Mouse (Mus musculus) right cerebral cortex, adult 18-20 months (tissue): ENCODE results near the gene Ang2.

Experiments
- DNase-seq: peaks from one replicate; pipeline ENCODE4 v3.0.0; 2022; ENCODE audit warnings: mixed read lengths

Gene Ang2

GRCm38 (mm10) chr14:51150206-51150831 is 48.6 kb downstream of the Ang2 start:
- DNase-seq, result no peak

- DNase-seq, result no peak
Measured at GRCm38 (mm10) chr14:51149164-51149563, 49.8 kb downstream of the Ang2 start.

DNA sequence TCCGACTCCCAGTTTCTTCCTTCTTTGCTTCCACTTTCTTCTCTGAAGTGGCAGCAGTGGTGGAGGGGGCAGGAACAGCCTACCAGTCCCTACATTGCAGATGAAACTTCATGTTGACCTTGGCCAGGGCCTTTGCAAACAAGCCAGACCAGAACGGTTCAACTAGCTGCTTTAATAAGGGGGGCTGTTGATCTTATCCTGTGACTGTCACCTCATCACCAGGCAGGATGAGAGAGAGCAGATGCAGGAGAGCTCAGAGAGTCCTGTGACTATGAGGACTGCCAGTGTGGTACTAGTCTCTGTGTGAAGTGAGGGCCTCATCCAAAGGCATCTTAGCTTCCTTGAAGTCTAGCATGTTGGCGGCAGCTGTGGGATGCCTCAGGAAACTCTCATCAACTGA is 50.9 kb downstream of the Ang2 start:
- no peak for DNase-seq

- no peak for DNase-seq
Measured at GRCm38 (mm10) chr14:51146685-51147084, 52.3 kb downstream of the Ang2 start, which contains the start of gene Rnase1. Gene Rnase1, minus strand, starts transcription at chr14:51146785.

DNA sequence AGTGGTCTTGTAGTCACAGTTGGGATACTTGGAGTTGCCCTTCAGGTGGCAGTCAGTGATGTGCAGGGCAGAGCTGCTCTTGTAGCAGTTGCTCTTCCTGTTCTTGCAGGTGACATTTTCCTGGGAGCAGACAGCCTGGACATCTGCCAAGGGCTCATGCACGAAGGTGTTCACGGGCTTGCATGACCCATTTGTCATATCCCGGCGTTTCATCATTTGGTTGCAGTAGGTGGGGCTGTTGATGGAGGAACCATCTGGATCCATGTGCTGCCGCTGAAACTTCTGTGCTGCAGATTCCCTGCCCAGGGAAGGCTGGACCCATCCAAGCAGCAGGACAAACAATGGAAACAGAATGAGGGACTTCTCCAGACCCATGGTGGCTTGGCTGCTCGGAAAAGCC is 53.4 kb downstream of the Ang2 start:
- DNase-seq, result no peak
